Mouse (Mus musculus): Measurements from ENCODE around the gene Snip1. TPM values are rescaled to one million over a fixed set of nuclear protein-coding genes. Genes with fewer than 3 reads are reported as not detected.

The Snip1 gene
- polyA plus RNA-seq, 2 experiments, result 8.5 to 13.5 TPM

GRCm38 (mm10) chr4:125034341-125034740, 32.1 kb upstream of the Snip1 start:
- Histone ChIP-seq H3K4me2 (ENCODE audit: low read depth) (no peak overlapping the region), H3K9me3 (ENCODE audit: control insufficient read depth, low read length) (no peaks in the 10 kb centered on the region), H3K4me1 (replicated peaks; ENCODE audit: control insufficient read depth in 2 of 2, insufficient read depth in 2 of 2, low read length in 1 of 2) (peaks cover 27 to 31% of the 10 kb centered on the region in 2 experiments), H3K27me3 (ENCODE audit: control insufficient read depth, insufficient read depth, low read length) (no peaks in the 10 kb centered on the region), H3K9ac (replicated peaks) (no peak overlapping the region), H3K4me3 (ENCODE audit: insufficient read depth in 1 of 2, low read depth in 2 of 2, low read length in 2 of 2) (no peak overlapping the region), H3K27ac (no peak overlapping the region), H3K36me3 (replicated peaks; ENCODE audit: control insufficient read depth, insufficient read depth, low read depth) (peaks cover 24% of the 10 kb centered on the region)
- no peak for ATAC-seq (ENCODE audit: insufficient read depth)
- WGBS (ENCODE audit: insufficient replicate concordance), result 85% methylated on average over 4 of the region's 4 CpGs
- TF ChIP-seq EP300 (IDR thresholded peaks at IDR 0.05; ENCODE audit: low read depth) (no peak), CTCF (IDR thresholded peaks at IDR 0.05; ENCODE audit: low read depth) (no peak)
- DNase-seq (ENCODE audit: low read depth in 3 of 3, low spot score in 3 of 3), result no peak

- Histone ChIP-seq H3K9me3 (ENCODE audit: control insufficient read depth, low read length) (no peaks in the 10 kb centered on the region), H3K4me1 (replicated peaks; ENCODE audit: control insufficient read depth in 2 of 2, insufficient read depth in 2 of 2, low read length in 1 of 2) (peaks cover 4 to 6% of the 10 kb centered on the region in 2 experiments), H3K4me2 (ENCODE audit: low read depth) (no peak overlapping the region), H3K36me3 (replicated peaks; ENCODE audit: control insufficient read depth, insufficient read depth, low read depth) (peaks cover 79% of the 10 kb centered on the region), H3K9ac (replicated peaks) (no peak overlapping the region), H3K4me3 (ENCODE audit: insufficient read depth in 1 of 2, low read depth in 2 of 2, low read length in 2 of 2) (no peak overlapping the region), H3K27ac (no peak overlapping the region), H3K27me3 (ENCODE audit: control insufficient read depth, insufficient read depth, low read length) (no peaks in the 10 kb centered on the region)
- WGBS (ENCODE audit: insufficient replicate concordance), result 73% methylated on average over 7 of the region's 7 CpGs
- DNase-seq (ENCODE audit: low read depth in 3 of 3, low spot score in 3 of 3) (no peak), ATAC-seq (ENCODE audit: insufficient read depth) (no peak)
- TF ChIP-seq CTCF (IDR thresholded peaks at IDR 0.05; ENCODE audit: low read depth) (no peak), EP300 (IDR thresholded peaks at IDR 0.05; ENCODE audit: low read depth) (no peak)
These were observed 22.0 kb upstream of the Snip1 start for GRCm38 (mm10) chr4:125044454-125044853.

DNA sequence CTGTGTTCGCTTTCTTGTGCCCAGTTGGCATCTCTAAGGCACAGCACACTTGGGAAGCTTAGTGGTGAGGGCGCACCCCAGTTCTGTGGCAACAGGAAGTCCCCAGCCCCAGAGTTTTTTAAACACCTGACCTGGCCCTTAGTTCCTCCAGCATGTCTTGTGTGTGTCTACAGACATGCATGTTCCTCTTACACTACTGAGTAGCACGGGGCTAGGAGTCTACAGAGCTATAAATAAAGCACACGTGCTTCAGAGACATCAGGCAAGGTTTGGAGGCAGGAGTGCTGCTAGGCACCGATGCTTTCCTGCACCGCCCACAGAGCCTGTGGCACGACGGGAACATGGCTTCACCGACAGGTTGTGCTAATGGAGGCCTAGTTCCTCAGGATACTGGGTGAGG, 11.1 kb upstream of the Snip1 start:
- 76% methylated on average over 9 of the region's 9 CpGs for WGBS (ENCODE audit: insufficient replicate concordance)
- no peak for DNase-seq (ENCODE audit: low read depth in 3 of 3, low spot score in 3 of 3)
- no peak for TF ChIP-seq CTCF (IDR thresholded peaks at IDR 0.05; ENCODE audit: low read depth)
- TF ChIP-seq EP300 (IDR thresholded peaks at IDR 0.05; ENCODE audit: low read depth), result no peak
- ATAC-seq (ENCODE audit: insufficient read depth), result no peak
- no peaks in the 10 kb centered on the region for H3K27me3 ChIP-seq (ENCODE audit: control insufficient read depth, insufficient read depth, low read length)
- H3K27ac ChIP-seq, result no peak overlapping the region
- no peaks in the 10 kb centered on the region for H3K9me3 ChIP-seq (ENCODE audit: control insufficient read depth, low read length)
- no peak overlapping the region for H3K4me2 ChIP-seq (ENCODE audit: low read depth)
- no peak overlapping the region for H3K4me3 ChIP-seq (ENCODE audit: insufficient read depth in 1 of 2, low read depth in 2 of 2, low read length in 2 of 2)
- H3K4me1 ChIP-seq (replicated peaks; ENCODE audit: control insufficient read depth in 2 of 2, insufficient read depth in 2 of 2, low read length in 1 of 2), result peaks cover 0 to 2% of the 10 kb centered on the region in 2 experiments; a peak in 1 of 4 replicates
- H3K9ac ChIP-seq (replicated peaks), result no peak overlapping the region
- H3K36me3 ChIP-seq (replicated peaks; ENCODE audit: control insufficient read depth, insufficient read depth, low read depth), result peaks cover 37% of the 10 kb centered on the region

DNA sequence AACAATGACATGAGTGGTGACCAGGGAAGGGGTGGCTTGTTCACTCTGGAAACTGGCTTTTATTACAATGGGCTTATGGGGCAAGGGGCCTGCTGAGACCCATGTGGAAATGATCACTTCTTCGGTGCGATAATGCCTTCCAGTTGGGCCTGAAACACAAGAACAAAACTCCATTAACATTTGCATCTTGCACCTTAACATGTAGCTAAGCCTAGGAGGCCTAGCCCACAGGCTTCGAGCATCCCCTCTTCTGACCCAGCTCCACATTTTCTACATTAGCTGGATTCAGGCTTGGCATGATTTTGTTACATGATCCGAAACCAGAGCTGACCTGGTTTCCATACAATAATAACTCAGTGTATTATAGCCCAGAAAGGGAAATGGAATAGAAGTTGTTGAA, 10.0 kb upstream of the Snip1 start:
- Histone ChIP-seq H3K27ac (no peak overlapping the region), H3K9me3 (ENCODE audit: control insufficient read depth, low read length) (no peaks in the 10 kb centered on the region), H3K4me1 (replicated peaks; ENCODE audit: control insufficient read depth in 2 of 2, insufficient read depth in 2 of 2, low read length in 1 of 2) (peaks cover 0 to 2% of the 10 kb centered on the region in 2 experiments; a peak in 1 of 4 replicates), H3K4me2 (ENCODE audit: low read depth) (no peak overlapping the region), H3K36me3 (replicated peaks; ENCODE audit: control insufficient read depth, insufficient read depth, low read depth) (peaks cover 29% of the 10 kb centered on the region), H3K4me3 (ENCODE audit: insufficient read depth in 1 of 2, low read depth in 2 of 2, low read length in 2 of 2) (no peak overlapping the region), H3K27me3 (ENCODE audit: control insufficient read depth, insufficient read depth, low read length) (no peaks in the 10 kb centered on the region), H3K9ac (replicated peaks) (no peak overlapping the region)
- no peak for ATAC-seq (ENCODE audit: insufficient read depth)
- DNase-seq (ENCODE audit: low read depth in 3 of 3, low spot score in 3 of 3), result no peak
- WGBS (ENCODE audit: insufficient replicate concordance), result 74% methylated on average over 4 of the region's 4 CpGs
- no peak for TF ChIP-seq EP300 (IDR thresholded peaks at IDR 0.05; ENCODE audit: low read depth)
- no peak for TF ChIP-seq CTCF (IDR thresholded peaks at IDR 0.05; ENCODE audit: low read depth)

GRCm38 (mm10) chr4:125057273-125057672, 9.2 kb upstream of the Snip1 start:
- H3K4me1 ChIP-seq (replicated peaks; ENCODE audit: control insufficient read depth in 2 of 2, insufficient read depth in 2 of 2, low read length in 1 of 2), result peaks cover 0 to 2% of the 10 kb centered on the region in 2 experiments; a peak in 1 of 4 replicates
- no peak for ATAC-seq (ENCODE audit: insufficient read depth)
- WGBS (ENCODE audit: insufficient replicate concordance), result 23% methylated on average over 3 of the region's 3 CpGs
- H3K36me3 ChIP-seq (replicated peaks; ENCODE audit: control insufficient read depth, insufficient read depth, low read depth), result peaks cover 24% of the 10 kb centered on the region
- no peaks in the 10 kb centered on the region for H3K27me3 ChIP-seq (ENCODE audit: control insufficient read depth, insufficient read depth, low read length)
- no peak overlapping the region for H3K27ac ChIP-seq
- H3K4me2 ChIP-seq (ENCODE audit: low read depth), result no peak overlapping the region
- no peak overlapping the region for H3K9ac ChIP-seq (replicated peaks)
- TF ChIP-seq CTCF (IDR thresholded peaks at IDR 0.05; ENCODE audit: low read depth) (no peak), EP300 (IDR thresholded peaks at IDR 0.05; ENCODE audit: low read depth) (no peak)
- no peak overlapping the region for H3K4me3 ChIP-seq (ENCODE audit: insufficient read depth in 1 of 2, low read depth in 2 of 2, low read length in 2 of 2)
- DNase-seq (ENCODE audit: low read depth in 3 of 3, low spot score in 3 of 3), result no peak
- no peaks in the 10 kb centered on the region for H3K9me3 ChIP-seq (ENCODE audit: control insufficient read depth, low read length)

Data from liver, embryonic 14.5 days (tissue).